Mouse (Mus musculus) ES-Bruce4 (cell line): Measurements from ENCODE around the gene Meioc.

Experiments
- CTCF ChIP-seq: IDR thresholded peaks from one replicate; pipeline ENCODE4 v1.8.1; 2011; ENCODE audit warnings: low read depth, low read length
- EP300 ChIP-seq: IDR thresholded peaks from 2 replicates; pipeline ENCODE4 v1.6.1; 2011; ENCODE audit warnings: low read depth, low read length; ENCODE audit not compliant: insufficient read depth

- TF ChIP-seq EP300, result no peak
- TF ChIP-seq CTCF, result no peak
Observed at GRCm38 (mm10) chr11:102632725-102633124, 30.8 kb upstream of the Meioc start.
